Mouse (Mus musculus) spleen, adult 2 months (tissue): ENCODE measurements around the gene Phf5a.

Experiments
- CTCF ChIP-seq: fragments of 200-500 bp; IDR thresholded peaks from 2 replicates; pipeline ENCODE4 v1.5.1; 2011; ENCODE audit warnings: mild to moderate bottlenecking, inconsistent platforms; ENCODE audit not compliant: insufficient read depth, insufficient read length, insufficient replicate concordance; ENCODE audit errors: extremely low read depth
- POLR2A ChIP-seq: fragments of 200-500 bp; IDR thresholded peaks from 2 replicates; pipeline ENCODE4 v1.6.1; 2011; ENCODE audit warnings: low read depth, low read length, inconsistent platforms

DNA sequence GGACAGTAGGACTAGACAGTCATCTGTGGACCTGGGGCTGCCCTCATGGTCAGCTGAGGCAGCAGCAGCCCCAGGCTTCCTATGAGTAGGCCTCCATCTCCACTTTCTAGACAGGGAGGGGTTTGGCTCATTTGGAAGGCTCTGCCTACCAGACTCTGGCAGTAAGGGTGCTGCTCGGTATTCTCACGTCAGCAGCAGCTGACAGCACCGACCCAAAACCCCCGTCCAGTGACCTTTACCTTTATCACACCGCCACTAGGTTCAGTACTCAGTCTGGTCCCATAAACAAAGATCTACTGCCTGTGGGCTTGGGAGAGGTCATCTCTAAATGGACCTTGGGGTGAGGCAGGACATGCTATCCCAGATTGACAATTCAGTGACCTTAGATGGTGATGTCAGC, 44.0 kb upstream of the Phf5a start:
- TF ChIP-seq POLR2A: no peak
- TF ChIP-seq CTCF: no peak
